Mouse (Mus musculus) neural tube, embryonic 13.5 days (tissue): ENCODE results near the gene Apc2. TPM values are rescaled to one million over a fixed set of nuclear protein-coding genes. Genes with fewer than 3 reads are reported as not detected.

Source experiments
- ATAC-seq: fragments of 200-750 bp; cut with Nextera tagmentation; 2 replicates; pipeline ENCODE4 v1.8.0; 2017; ENCODE audit warnings: low read depth, mild to moderate bottlenecking, moderate TSS enrichment, moderate library complexity
- H3K27ac ChIP-seq: fragments of 300-500 bp; sonication (generic); replicated peaks from 2 replicates; pipeline ENCODE4 v1.5.1; 2015; ENCODE audit warnings: moderate library complexity, mild to moderate bottlenecking, inconsistent platforms
- H3K27me3 ChIP-seq: fragments of 300-500 bp; sonication (generic); 2 replicates; pipeline ENCODE4 v1.6.1; 2015; ENCODE audit warnings: mild to moderate bottlenecking, inconsistent platforms
- H3K36me3 ChIP-seq: fragments of 300-500 bp; sonication (generic); 2 replicates; pipeline ENCODE4 v1.6.1; 2015; ENCODE audit warnings: mild to moderate bottlenecking, inconsistent platforms
- H3K4me1 ChIP-seq: fragments of 300-500 bp; sonication (generic); replicated peaks from 2 replicates; pipeline ENCODE4 v1.6.1; 2015; ENCODE audit warnings: inconsistent platforms
- H3K4me2 ChIP-seq: fragments of 300-500 bp; sonication (generic); 2 replicates; pipeline ENCODE4 v1.6.1; 2015; ENCODE audit warnings: inconsistent platforms, mild to moderate bottlenecking, moderate library complexity
- H3K4me3 ChIP-seq: fragments of 300-500 bp; sonication (generic); 2 replicates; pipeline ENCODE4 v1.5.1; 2015; ENCODE audit warnings: mild to moderate bottlenecking, inconsistent platforms
- H3K9ac ChIP-seq: fragments of 300-500 bp; sonication (generic); 2 replicates; pipeline ENCODE4 v1.6.1; 2015; ENCODE audit warnings: moderate library complexity, mild to moderate bottlenecking, inconsistent platforms
- H3K9me3 ChIP-seq: fragments of 300-500 bp; sonication (generic); 2 replicates; pipeline ENCODE4 v1.6.1; 2016; ENCODE audit warnings: inconsistent platforms
- WGBS: fragments of 180-500 bp; shearing (Covaris S2); methylation state at CpG from one replicate; pipeline ENCODE4 v1.1.7; 2015; 5-methylcytosine and 5-hydroxymethylcytosine counted together
- polyA plus RNA-seq: library from polyadenylated mRNA; unstranded; fragments of >200 nt; fragmentation: Nextera tagmentation; extraction: Ambion mirVana; gene quantifications from 2 replicates; pipeline ENCODE4 v1.2.1, GENCODE M21; 2015

The Apc2 gene
- polyA plus RNA-seq, 1 experiment from 2014 or later: 156 TPM

- H3K36me3 ChIP-seq: no peaks in the 10 kb centered on the region
- H3K4me3 ChIP-seq: peak overlapping the region; percentile 42; the same call in 1 of the 2 replicates
- no peak overlapping the region for H3K27ac ChIP-seq
- H3K4me2 ChIP-seq: peak overlapping the region; percentile 83
- peaks cover 30% of the 10 kb centered on the region for H3K4me1 ChIP-seq
- H3K27me3 ChIP-seq: peaks cover 15% of the 10 kb centered on the region; the same call in 1 of the 2 replicates
- no peaks in the 10 kb centered on the region for H3K9me3 ChIP-seq
- WGBS: 76% methylated on average over 17 of the region's 17 CpGs
- no peak for ATAC-seq
- H3K9ac ChIP-seq: no peak overlapping the region; the same call in 1 of the 2 replicates
Observed at GRCm38 (mm10) chr10:80324120-80325037, 28.6 kb downstream of the Apc2 start.

- Histone ChIP-seq H3K27ac (no peak overlapping the region), H3K4me1 (peaks cover 29% of the 10 kb centered on the region), H3K9ac (no peak overlapping the region), H3K4me2 (no peak overlapping the region), H3K4me3 (no peak overlapping the region), H3K36me3 (no peaks in the 10 kb centered on the region), H3K9me3 (no peaks in the 10 kb centered on the region), H3K27me3 (peaks cover 15% of the 10 kb centered on the region; the same call in 1 of the 2 replicates)
- 81% methylated on average over 21 of the region's 21 CpGs for WGBS
- no peak for ATAC-seq
Observed at GRCm38 (mm10) chr10:80325045-80325444, 29.3 kb downstream of the Apc2 start.

- peak within 1 kb of the TSS; percentile 48 for H3K4me3 ChIP-seq
- WGBS: 5% methylated on average over 36 of the region's 36 CpGs
- ATAC-seq: peak; percentile 92
Observed at GRCm38 (mm10) chr10:80329273-80330081, 33.7 kb downstream of the Apc2 start, which contains the start of the genes Pcsk4 and Reep6. Pcsk4 (minus strand) TSS chr10:80329498. Reep6 (plus strand) TSS chr10:80329953.

GRCm38 (mm10) chr10:80330084-80330483 is 34.3 kb downstream of the Apc2 start:
- no peak overlapping the region for H3K27ac ChIP-seq
- H3K4me2 ChIP-seq: peak overlapping the region; percentile 80
- no peaks in the 10 kb centered on the region for H3K36me3 ChIP-seq
- peaks cover 18% of the 10 kb centered on the region for H3K4me1 ChIP-seq
- no peak for ATAC-seq
- H3K9ac ChIP-seq: peak overlapping the region; percentile 60
- H3K4me3 ChIP-seq: peak overlapping the region; percentile 48
- H3K27me3 ChIP-seq: peaks cover 33% of the 10 kb centered on the region
- no peaks in the 10 kb centered on the region for H3K9me3 ChIP-seq
- 2% methylated on average over 41 of the region's 41 CpGs for WGBS

More at GRCm38 (mm10) chr10:80329273-80330081, 33.7 kb downstream of the Apc2 start, which contains the start of the genes Pcsk4 and Reep6:
- Histone ChIP-seq H3K4me2 (peak within 1 kb of the TSS; percentile 80), H3K4me1 (peaks cover 18% of the 10 kb centered on the region), H3K9me3 (no peaks in the 10 kb centered on the region), H3K36me3 (no peaks in the 10 kb centered on the region), H3K27me3 (peaks cover 33% of the 10 kb centered on the region), H3K9ac (peak within 1 kb of the TSS; percentile 60), H3K27ac (no peak within 1 kb of the TSS)

GRCm38 (mm10) chr10:80330888-80331287 is 35.1 kb downstream of the Apc2 start:
- H3K9me3 ChIP-seq: no peaks in the 10 kb centered on the region
- peak overlapping the region; percentile 80 for H3K4me2 ChIP-seq
- peaks cover 18% of the 10 kb centered on the region for H3K4me1 ChIP-seq
- no peak for ATAC-seq
- no peak overlapping the region for H3K27ac ChIP-seq
- H3K36me3 ChIP-seq: no peaks in the 10 kb centered on the region
- H3K4me3 ChIP-seq: 0 out of 2 replicates have a peak overlapping the region, but pooled peaks have one; percentile 48
- no peak overlapping the region for H3K9ac ChIP-seq
- 73% methylated on average over 2 of the region's 2 CpGs for WGBS
- peaks cover 30% of the 10 kb centered on the region for H3K27me3 ChIP-seq

- Histone ChIP-seq H3K9ac (no peak overlapping the region), H3K9me3 (no peaks in the 10 kb centered on the region), H3K27me3 (peaks cover 29% of the 10 kb centered on the region), H3K36me3 (no peaks in the 10 kb centered on the region), H3K4me3 (no peak overlapping the region), H3K27ac (no peak overlapping the region), H3K4me2 (no peak overlapping the region), H3K4me1 (peaks cover 18% of the 10 kb centered on the region)
- no peak for ATAC-seq
- 69% methylated on average over 10 of the region's 10 CpGs for WGBS
Observed at GRCm38 (mm10) chr10:80331636-80332524, 36.1 kb downstream of the Apc2 start.

- no peaks in the 10 kb centered on the region for H3K36me3 ChIP-seq
- no peak overlapping the region for H3K9ac ChIP-seq
- H3K27me3 ChIP-seq: peaks cover 34% of the 10 kb centered on the region
- ATAC-seq: no peak
- H3K9me3 ChIP-seq: no peaks in the 10 kb centered on the region
- H3K4me2 ChIP-seq: no peak overlapping the region
- no peak overlapping the region for H3K4me3 ChIP-seq
- no peak overlapping the region for H3K27ac ChIP-seq
- peaks cover 18% of the 10 kb centered on the region for H3K4me1 ChIP-seq
- WGBS: 82% methylated on average over 5 of the region's 5 CpGs
Observed at GRCm38 (mm10) chr10:80332525-80332989, 36.8 kb downstream of the Apc2 start.

- H3K36me3 ChIP-seq: no peaks in the 10 kb centered on the region
- H3K4me1 ChIP-seq: peaks cover 3% of the 10 kb centered on the region
- WGBS: 86% methylated on average over 12 of the region's 12 CpGs
- H3K27ac ChIP-seq: no peak overlapping the region
- no peak overlapping the region for H3K4me3 ChIP-seq
- no peak overlapping the region for H3K4me2 ChIP-seq
- no peak overlapping the region for H3K9ac ChIP-seq
- no peaks in the 10 kb centered on the region for H3K9me3 ChIP-seq
- ATAC-seq: no peak
- peaks cover 49% of the 10 kb centered on the region for H3K27me3 ChIP-seq
Observed at GRCm38 (mm10) chr10:80336263-80336662, 40.5 kb downstream of the Apc2 start.

GRCm38 (mm10) chr10:80339941-80340750 is 44.4 kb downstream of the Apc2 start:
- peaks cover 68% of the 10 kb centered on the region for H3K27me3 ChIP-seq
- peaks cover 29% of the 10 kb centered on the region for H3K4me1 ChIP-seq
- WGBS: 22% methylated on average over 19 of the region's 19 CpGs
- ATAC-seq: 0 out of 2 replicates have a peak, but pooled peaks have one; percentile 21
- no peaks in the 10 kb centered on the region for H3K9me3 ChIP-seq
- H3K4me3 ChIP-seq: no peak overlapping the region
- no peak overlapping the region for H3K9ac ChIP-seq
- no peak overlapping the region for H3K27ac ChIP-seq
- peak overlapping the region; percentile 21; the same call in 1 of the 2 replicates for H3K4me2 ChIP-seq
- H3K36me3 ChIP-seq: no peaks in the 10 kb centered on the region

- H3K36me3 ChIP-seq: no peaks in the 10 kb centered on the region
- H3K4me2 ChIP-seq: no peak overlapping the region
- H3K4me3 ChIP-seq: no peak overlapping the region
- no peaks in the 10 kb centered on the region for H3K9me3 ChIP-seq
- WGBS: 8% methylated on average over 21 of the region's 21 CpGs
- H3K27ac ChIP-seq: no peak overlapping the region
- peaks cover 77% of the 10 kb centered on the region for H3K27me3 ChIP-seq
- peaks cover 31% of the 10 kb centered on the region for H3K4me1 ChIP-seq
- H3K9ac ChIP-seq: no peak overlapping the region
- no peak for ATAC-seq
Observed at GRCm38 (mm10) chr10:80341026-80341425, 45.2 kb downstream of the Apc2 start.
